Mouse (Mus musculus) midbrain, postnatal 0 days (tissue): ENCODE data around the gene Mbl1. TPM values are rescaled to one million over a fixed set of nuclear protein-coding genes. Genes with fewer than 3 reads are reported as not detected.

ENCODE experiments used
- ATAC-seq: fragments of 200-750 bp; cut with Nextera tagmentation; 2 replicates; pipeline ENCODE4 v1.8.0; 2017; ENCODE audit warnings: moderate number of reproducible peaks, mild to moderate bottlenecking, moderate TSS enrichment, moderate library complexity; ENCODE audit not compliant: low FRiP score
- DNase-seq: peaks from one replicate; pipeline ENCODE4 v3.0.0-alpha.2; 2015; ENCODE audit warnings: low spot score
- H3K27ac ChIP-seq: fragments of 300-500 bp; sonication (generic); 2 replicates; pipeline ENCODE4 v1.5.1; 2014; ENCODE audit warnings: low read depth, mild to moderate bottlenecking, low read length, mixed read lengths
- H3K27me3 ChIP-seq: fragments of 300-500 bp; sonication (generic); 2 replicates; pipeline ENCODE4 v1.6.1; 2014; ENCODE audit warnings: low read length, control low read depth, mixed read lengths; ENCODE audit not compliant: insufficient read depth
- H3K36me3 ChIP-seq: fragments of 300-500 bp; sonication (generic); 2 replicates; pipeline ENCODE4 v1.6.1; 2014; ENCODE audit warnings: low read length, control low read depth, mixed read lengths; ENCODE audit not compliant: insufficient read depth
- H3K4me1 ChIP-seq: fragments of 300-500 bp; sonication (generic); 2 replicates; pipeline ENCODE4 v1.6.1; 2014; ENCODE audit warnings: mild to moderate bottlenecking, control low read depth, antibody characterized with exemption, low read length, mixed read lengths; ENCODE audit not compliant: insufficient read depth
- H3K4me2 ChIP-seq: fragments of 300-500 bp; sonication (generic); 2 replicates; pipeline ENCODE4 v1.6.1; 2014; ENCODE audit warnings: low read depth, mild to moderate bottlenecking, low read length, mixed read lengths; ENCODE audit not compliant: poor library complexity, severe bottlenecking
- H3K4me3 ChIP-seq: fragments of 300-500 bp; sonication (generic); 2 replicates; pipeline ENCODE4 v1.5.1; 2014; ENCODE audit warnings: low read depth, mild to moderate bottlenecking, low read length, moderate library complexity
- H3K9ac ChIP-seq: fragments of 300-500 bp; sonication (generic); replicated peaks from 2 replicates; pipeline ENCODE4 v1.6.1; 2014; ENCODE audit warnings: mild to moderate bottlenecking, low read length, moderate library complexity, mixed read lengths; ENCODE audit not compliant: poor library complexity, severe bottlenecking
- H3K9me3 ChIP-seq: fragments of 300-500 bp; sonication (generic); 2 replicates; pipeline ENCODE4 v1.6.1; 2016; ENCODE audit warnings: low read length, control low read depth
- CTCF ChIP-seq: IDR thresholded peaks from 2 replicates; pipeline ENCODE4 v1.5.1; 2016; ENCODE audit warnings: antibody characterized with exemption, mild to moderate bottlenecking
- WGBS: fragments of 180-500 bp; shearing (Covaris S2); extraction: QIAGEN DNeasy Blood & Tissue Kit; methylation state at CpG from one replicate; pipeline ENCODE4 v1.1.7; 2014; 5-methylcytosine and 5-hydroxymethylcytosine counted together
- polyA plus RNA-seq: library from polyadenylated mRNA; unstranded; fragments of >200 nt; fragmentation: Nextera tagmentation; extraction: Ambion mirVana; gene quantifications from 2 replicates; pipeline ENCODE4 v1.2.1, GENCODE M21; 2015
- total RNA-seq: library from RNA; depleted of rRNA; stranded (reverse); fragments of >200 nt; gene quantifications from 2 replicates; pipeline ENCODE4 v1.2.3, GENCODE M21; 2014; rRNA removed

The Mbl1 gene
- total RNA-seq (not detected in 2 replicates), polyA plus RNA-seq (not detected in 2 replicates)

- Histone ChIP-seq H3K27me3 (no peaks in the 10 kb centered on the region), H3K4me3 (no peak within 1 kb of the TSS), H3K9me3 (no peaks in the 10 kb centered on the region), H3K36me3 (no peaks in the 10 kb centered on the region), H3K27ac (no peak within 1 kb of the TSS), H3K4me1 (no peaks in the 10 kb centered on the region), H3K9ac (no peak within 1 kb of the TSS), H3K4me2 (no peak within 1 kb of the TSS)
- 87% methylated on average over 7 of the region's 7 CpGs for WGBS
- ATAC-seq (no peak), DNase-seq (no peak)
- TF ChIP-seq CTCF: no peak
Observed at GRCm38 (mm10) chr14:41151220-41151898, at the start of gene Mbl1. Gene Mbl1, plus strand, starts transcription at chr14:41151458.

GRCm38 (mm10) chr14:41102269-41102668, 49.0 kb upstream of the Mbl1 start:
- Histone ChIP-seq H3K4me2 (no peak overlapping the region), H3K36me3 (no peaks in the 10 kb centered on the region), H3K4me3 (no peak overlapping the region), H3K9ac (no peak overlapping the region), H3K27me3 (no peaks in the 10 kb centered on the region), H3K9me3 (no peaks in the 10 kb centered on the region), H3K27ac (no peak overlapping the region), H3K4me1 (no peaks in the 10 kb centered on the region)
- no peak for ATAC-seq
- TF ChIP-seq CTCF: no peak
- DNase-seq: no peak
- WGBS: 79% methylated on average over 2 of the region's 2 CpGs

- DNase-seq: no peak
- TF ChIP-seq CTCF: no peak
- Histone ChIP-seq H3K4me3 (no peak within 1 kb of the TSS), H3K36me3 (no peaks in the 10 kb centered on the region), H3K27ac (no peak within 1 kb of the TSS), H3K27me3 (no peaks in the 10 kb centered on the region), H3K9me3 (no peaks in the 10 kb centered on the region), H3K9ac (no peak within 1 kb of the TSS), H3K4me1 (no peaks in the 10 kb centered on the region), H3K4me2 (no peak within 1 kb of the TSS)
- 73% methylated on average over 10 of the region's 10 CpGs for WGBS
- no peak for ATAC-seq
Observed at GRCm38 (mm10) chr14:41104853-41105444, 46.3 kb upstream of the Mbl1 start, which contains the start of gene Mat1a. Gene Mat1a, plus strand, starts transcription at chr14:41105035.

DNA sequence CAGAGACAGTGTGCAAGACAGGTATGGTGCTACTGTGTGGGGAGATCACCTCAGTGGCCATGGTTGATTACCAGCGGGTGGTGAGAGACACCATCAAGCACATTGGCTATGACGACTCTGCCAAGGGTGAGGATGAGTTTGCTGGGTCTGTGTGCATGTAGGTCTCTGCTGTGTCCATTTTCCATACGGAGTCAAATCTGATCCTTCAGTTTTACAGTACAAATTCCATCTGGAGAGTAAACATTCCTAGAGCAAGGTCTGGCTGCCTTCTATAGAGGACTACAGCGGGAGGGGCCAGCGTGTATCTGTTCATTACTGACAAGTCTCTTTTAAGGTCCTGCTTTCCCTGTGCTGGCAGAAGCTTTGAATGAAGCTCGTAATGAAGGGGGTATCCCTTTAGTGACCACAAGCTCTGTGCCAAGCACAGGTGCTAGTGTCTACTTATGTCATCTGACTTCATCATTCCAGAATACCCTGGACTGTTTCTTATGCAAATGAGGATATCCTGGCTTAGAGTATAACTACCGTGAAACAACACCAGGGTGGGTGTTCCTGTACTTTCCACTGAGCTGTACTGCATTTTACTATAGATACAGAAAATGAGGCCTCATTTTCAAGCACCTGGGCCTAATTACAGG, 40.1 kb upstream of the Mbl1 start:
- no peak overlapping the region for H3K27ac ChIP-seq
- H3K4me2 ChIP-seq: no peak overlapping the region
- no peak for TF ChIP-seq CTCF
- no peaks in the 10 kb centered on the region for H3K4me1 ChIP-seq
- DNase-seq: no peak
- H3K36me3 ChIP-seq: no peaks in the 10 kb centered on the region
- no peaks in the 10 kb centered on the region for H3K27me3 ChIP-seq
- no peak for ATAC-seq
- no peaks in the 10 kb centered on the region for H3K9me3 ChIP-seq
- WGBS: 89% methylated on average over 7 of the region's 7 CpGs
- H3K9ac ChIP-seq: no peak overlapping the region
- no peak overlapping the region for H3K4me3 ChIP-seq

GRCm38 (mm10) chr14:41112944-41113343, 38.3 kb upstream of the Mbl1 start:
- no peak overlapping the region for H3K4me3 ChIP-seq
- no peak overlapping the region for H3K4me2 ChIP-seq
- H3K9ac ChIP-seq: no peak overlapping the region
- H3K27me3 ChIP-seq: no peaks in the 10 kb centered on the region
- no peak for ATAC-seq
- H3K27ac ChIP-seq: no peak overlapping the region
- no peaks in the 10 kb centered on the region for H3K9me3 ChIP-seq
- 75% methylated on average over 4 of the region's 4 CpGs for WGBS
- H3K4me1 ChIP-seq: no peaks in the 10 kb centered on the region
- no peaks in the 10 kb centered on the region for H3K36me3 ChIP-seq
- DNase-seq: no peak
- TF ChIP-seq CTCF: no peak

- no peak for DNase-seq
- no peaks in the 10 kb centered on the region for H3K9me3 ChIP-seq
- H3K9ac ChIP-seq: no peak overlapping the region
- no peaks in the 10 kb centered on the region for H3K36me3 ChIP-seq
- ATAC-seq: no peak
- TF ChIP-seq CTCF: no peak
- H3K4me2 ChIP-seq: no peak overlapping the region
- H3K4me3 ChIP-seq: no peak overlapping the region
- H3K27me3 ChIP-seq: no peaks in the 10 kb centered on the region
- H3K4me1 ChIP-seq: no peaks in the 10 kb centered on the region
- no peak overlapping the region for H3K27ac ChIP-seq
- WGBS: 89% methylated on average over 3 of the region's 3 CpGs
Observed at GRCm38 (mm10) chr14:41116271-41116670, 35.0 kb upstream of the Mbl1 start.
